ENCODE assay signal across 11 mouse cellular contexts in genomic region chr9:45040066-45040845, GRCm38 (mm10). TPM values are rescaled to one million over a fixed set of nuclear protein-coding genes. Genes with fewer than 3 reads are reported as not detected.
DNase-seq lines count a peak whose midpoint lies in the region; ATAC-seq and TF ChIP-seq lines count a peak whose summit lies in the region.
"Had no signal": no experiment of that assay in that cellular context is flagged by ENCODE, and none has a peak within 500 bp of the region (broad histone marks: within the 10 kb centered on the region; RNA-seq: fewer than 3 reads in every experiment).

No protein-coding gene starts in this region.

- peaks cover 8% of the 10 kb centered on the region; the same call in 1 of the 2 replicates for H3K36me3 ChIP-seq in liver, adult 2 months (ENCODE audit: control insufficient read depth, insufficient read depth, low read length)
- H3K36me3 ChIP-seq in intestine, embryonic 14.5 days (ENCODE audit: control insufficient read depth, insufficient read depth, low read length), result no peaks in the 10 kb centered on the region
- H3K36me3 ChIP-seq in limb, embryonic 13.5 days, result no peaks in the 10 kb centered on the region
- peaks cover 4% of the 10 kb centered on the region; the same call in 1 of the 2 replicates for H3K36me3 ChIP-seq in stomach, embryonic 14.5 days (ENCODE audit: control insufficient read depth, insufficient read depth, low read length)

- peak overlapping the region; percentile 15 for H3K4me2 ChIP-seq in intestine, embryonic 14.5 days (ENCODE audit: low read length)
- peak overlapping the region; percentile 45 for H3K4me2 ChIP-seq in limb, embryonic 13.5 days (replicated peaks)
- peak overlapping the region; percentile 33 for H3K4me2 ChIP-seq in stomach, embryonic 14.5 days (replicated peaks; ENCODE audit: low read depth, low read length)

- H3K4me1 ChIP-seq in liver, adult 2 months (ENCODE audit: control insufficient read depth, insufficient read depth, low read length), result peaks cover 6% of the 10 kb centered on the region; the same call in 1 of the 2 replicates
- peaks cover 5% of the 10 kb centered on the region; the same call in 1 of the 2 replicates for H3K4me1 ChIP-seq in intestine, embryonic 14.5 days (replicated peaks; ENCODE audit: control insufficient read depth, insufficient read depth, low read length)
- peaks cover 37% of the 10 kb centered on the region for H3K4me1 ChIP-seq in limb, embryonic 13.5 days
- peaks cover 7% of the 10 kb centered on the region; the same call in 1 of the 2 replicates for H3K4me1 ChIP-seq in stomach, embryonic 14.5 days (ENCODE audit: control insufficient read depth, insufficient read depth, low read length)

- DNase-seq in liver, adult 2 months (ENCODE audit: extremely low read depth, low read depth, low spot score), result peak; percentile 96
- DNase-seq in liver, result no peak
- DNase-seq in intestine, embryonic 14.5 days (ENCODE audit: low spot score), result no peak
- no peak for DNase-seq in left cerebral cortex, adult 9 months (ENCODE audit: low spot score in 2 of 2)
- DNase-seq in left cerebral cortex, postnatal 4 days, result no peak
- DNase-seq in layer of hippocampus, adult 8-10 months (ENCODE audit: low spot score in 2 of 2), result no peak
- DNase-seq: cerebellum, adult 11 months had no signal

- H3K79me2 ChIP-seq in liver, adult 2 months (ENCODE audit: control insufficient read depth, insufficient read depth, low read length), result no peaks in the 10 kb centered on the region; the same call in 1 of the 2 replicates

- H3K27me3 ChIP-seq in liver, adult 2 months (ENCODE audit: control insufficient read depth, insufficient read depth, low read length), result no peaks in the 10 kb centered on the region
- H3K27me3 ChIP-seq in intestine, embryonic 14.5 days (replicated peaks; ENCODE audit: control insufficient read depth, insufficient read depth, low read length), result peaks cover 44% of the 10 kb centered on the region
- H3K27me3 ChIP-seq in limb, embryonic 13.5 days, result peaks cover 50% of the 10 kb centered on the region
- 0 out of 2 replicates have a peak, but pooled peaks cover 3% of the 10 kb centered on the region for H3K27me3 ChIP-seq in stomach, embryonic 14.5 days (ENCODE audit: control insufficient read depth, insufficient read depth, low read length)

- no peak for ATAC-seq in intestine, embryonic 14.5 days (replicated peaks; ENCODE audit: low FRiP score, low TSS enrichment, low read depth)
- no peak for ATAC-seq in limb, embryonic 13.5 days (ENCODE audit: low FRiP score, low read depth)
- ATAC-seq in stomach, embryonic 14.5 days (ENCODE audit: insufficient number of reproducible peaks, insufficient read depth, low FRiP score, low read depth), result no peak

- H3K9me3 ChIP-seq in intestine, embryonic 14.5 days (ENCODE audit: control insufficient read depth, low read length), result no peaks in the 10 kb centered on the region
- H3K9me3 ChIP-seq in limb, embryonic 13.5 days, result no peaks in the 10 kb centered on the region
- no peaks in the 10 kb centered on the region for H3K9me3 ChIP-seq in stomach, embryonic 14.5 days (ENCODE audit: control insufficient read depth, low read depth, low read length)

- TF ChIP-seq POLR2A in liver, adult 2 months (IDR thresholded peaks at IDR 0.05; ENCODE audit: extremely low read depth, insufficient read depth, low read length), result no peak

- peak overlapping the region; percentile 58 for H3K4me3 ChIP-seq in liver, adult 2 months (ENCODE audit: insufficient read depth, low read depth, low read length)
- no peak overlapping the region for H3K4me3 ChIP-seq in intestine, embryonic 14.5 days (ENCODE audit: low read depth, low read length)
- H3K4me3 ChIP-seq in limb, embryonic 13.5 days, result no peak overlapping the region
- no peak overlapping the region for H3K4me3 ChIP-seq in stomach, embryonic 14.5 days (ENCODE audit: low read depth, low read length)

- H3K9ac ChIP-seq in liver, adult 2 months (ENCODE audit: low read depth, low read length), result peak overlapping the region; percentile 76
- no peak overlapping the region for H3K9ac ChIP-seq in intestine, embryonic 14.5 days (ENCODE audit: low read length)
- no peak overlapping the region for H3K9ac ChIP-seq in limb, embryonic 13.5 days
- H3K9ac ChIP-seq in stomach, embryonic 14.5 days (replicated peaks; ENCODE audit: low read depth, low read length), result no peak overlapping the region

- TF ChIP-seq CTCF in liver, adult 2 months (IDR thresholded peaks at IDR 0.05; ENCODE audit: low read depth, low read length), result no peak

- 5% methylated on average over 14 of the region's 14 CpGs for whole genome bisulfite sequencing in liver, adult 2 months
- 18% methylated on average over 14 of the region's 14 CpGs for WGBS in intestine, embryonic 14.5 days
- 14% methylated on average over 14 of the region's 14 CpGs for WGBS in limb, embryonic 13.5 days
- 13% methylated on average over 14 of the region's 14 CpGs for WGBS in stomach, embryonic 14.5 days

- H3K27ac ChIP-seq in liver, adult 2 months (replicated peaks; ENCODE audit: insufficient read depth, low read depth, low read length), result peak overlapping the region; percentile 100
- no peak overlapping the region for H3K27ac ChIP-seq in intestine, embryonic 14.5 days (ENCODE audit: low read depth)
- H3K27ac ChIP-seq in limb, embryonic 13.5 days, result no peak overlapping the region
- no peak overlapping the region for H3K27ac ChIP-seq in stomach, embryonic 14.5 days (ENCODE audit: low read length)

- intact Hi-C loops in left cerebral cortex, postnatal 4 days (cut with DNase I), result no loop called here

RNA-seq across cellular contexts. Expression of gene Mpzl2, which starts 0.7 kb away (rescaled TPM):
- 24.2 and 29.9 TPM in 2 replicates for total RNA-seq in liver, adult 2 months (2014; rRNA removed)
- 20.5 and 34.0 TPM in 2 replicates for polyA plus RNA-seq in liver, adult 2 months (2012; rRNA removed)
- 26.7 and 27.0 TPM in 2 replicates for polyA plus RNA-seq in intestine, embryonic 14.5 days (2014; fragmentation: Nextera tagmentation; extraction: Ambion mirVana)
- 16.5 and 19.7 TPM in 2 replicates for polyA plus RNA-seq in limb, embryonic 13.5 days (2015; fragmentation: Nextera tagmentation; extraction: Ambion mirVana)
- 27.2 and 28.6 TPM in 2 replicates for polyA plus RNA-seq in stomach, embryonic 14.5 days (2014; fragmentation: Nextera tagmentation; extraction: Ambion mirVana)
- 1 to 10 TPM; 1.3 to 1.5 TPM for total RNA-seq in left cerebral cortex, postnatal 4 days (2021)
- total RNA-seq in layer of hippocampus, adult 8-10 months (2022), result 1 to 10 TPM; 1.3 TPM

RNA-seq across cellular contexts. Expression of gene Mpzl3, which starts 14.7 kb away (rescaled TPM):
- 6.8 and 8.5 TPM in 2 replicates for total RNA-seq in liver, adult 2 months (2014; rRNA removed)
- 3.0 and 3.4 TPM in 2 replicates for polyA plus RNA-seq in liver, adult 2 months (2012; rRNA removed)
- 6.3 and 6.5 TPM in 2 replicates for polyA plus RNA-seq in intestine, embryonic 14.5 days (2014; fragmentation: Nextera tagmentation; extraction: Ambion mirVana)
- polyA plus RNA-seq in limb, embryonic 13.5 days (2015; fragmentation: Nextera tagmentation; extraction: Ambion mirVana), result 2.0 and 2.2 TPM in 2 replicates
- polyA plus RNA-seq in stomach, embryonic 14.5 days (2014; fragmentation: Nextera tagmentation; extraction: Ambion mirVana), result 3.1 and 4.6 TPM in 2 replicates
- total RNA-seq in left cerebral cortex, postnatal 4 days (2021), result 1 to 10 TPM; 1.7 to 2.1 TPM
- total RNA-seq in layer of hippocampus, adult 8-10 months (2022), result 1 to 10 TPM; 3.4 to 5.4 (median 3.7) TPM

RNA-seq across cellular contexts. Expression of gene Cd3e, which starts 30.8 kb away (rescaled TPM):
- 0.09 and 0.60 TPM in 2 replicates for total RNA-seq in liver, adult 2 months (2014; rRNA removed)
- 0.68 and 0.82 TPM in 2 replicates for polyA plus RNA-seq in liver, adult 2 months (2012; rRNA removed)
- 0.49 TPM in 1 of 2 replicates, not detected in the other for polyA plus RNA-seq in intestine, embryonic 14.5 days (2014; fragmentation: Nextera tagmentation; extraction: Ambion mirVana)
- not detected in 2 replicates for polyA plus RNA-seq in limb, embryonic 13.5 days (2015; fragmentation: Nextera tagmentation; extraction: Ambion mirVana)
- 0.41 TPM in 1 of 2 replicates, not detected in the other for polyA plus RNA-seq in stomach, embryonic 14.5 days (2014; fragmentation: Nextera tagmentation; extraction: Ambion mirVana)
- not detected for total RNA-seq in left cerebral cortex, postnatal 4 days (2021)
- under 1 TPM in 2 of 4 experiments, not detected in 2; 0.27 to 0.33 TPM for total RNA-seq in layer of hippocampus, adult 8-10 months (2022)
- total RNA-seq: gastrocnemius, adult 18-20 months had no signal

RNA-seq across cellular contexts. Expression of gene Jaml, which starts 38.7 kb away (rescaled TPM):
- 1.3 and 1.8 TPM in 2 replicates for total RNA-seq in liver, adult 2 months (2014; rRNA removed)
- polyA plus RNA-seq in liver, adult 2 months (2012; rRNA removed), result 0.05 and 0.11 TPM in 2 replicates
- 42.7 and 49.4 TPM in 2 replicates for polyA plus RNA-seq in intestine, embryonic 14.5 days (2014; fragmentation: Nextera tagmentation; extraction: Ambion mirVana)
- polyA plus RNA-seq in limb, embryonic 13.5 days (2015; fragmentation: Nextera tagmentation; extraction: Ambion mirVana), result 1.2 and 1.5 TPM in 2 replicates
- 2.8 and 4.2 TPM in 2 replicates for polyA plus RNA-seq in stomach, embryonic 14.5 days (2014; fragmentation: Nextera tagmentation; extraction: Ambion mirVana)
- total RNA-seq in left cerebral cortex, postnatal 4 days (2021), result under 1 TPM in 1 of 2 experiments, not detected in 1; 0.18 TPM
- total RNA-seq in layer of hippocampus, adult 8-10 months (2022), result 1 to 10 TPM in 1 of 4 experiments, under 1 TPM in 3; 0.55 to 1.3 (median 0.72) TPM

RNA-seq across cellular contexts. Expression of gene Cd3d, which starts 58.7 kb away (rescaled TPM):
- 0.09 and 0.20 TPM in 2 replicates for total RNA-seq in liver, adult 2 months (2014; rRNA removed)
- 0.37 and 0.73 TPM in 2 replicates for polyA plus RNA-seq in liver, adult 2 months (2012; rRNA removed)
- polyA plus RNA-seq in intestine, embryonic 14.5 days (2014; fragmentation: Nextera tagmentation; extraction: Ambion mirVana), result not detected in 2 replicates
- polyA plus RNA-seq in limb, embryonic 13.5 days (2015; fragmentation: Nextera tagmentation; extraction: Ambion mirVana), result 0.15 TPM in 1 of 2 replicates, not detected in the other
- polyA plus RNA-seq in stomach, embryonic 14.5 days (2014; fragmentation: Nextera tagmentation; extraction: Ambion mirVana), result not detected in 2 replicates
- total RNA-seq in left cerebral cortex, postnatal 4 days (2021), result not detected
- total RNA-seq in layer of hippocampus, adult 8-10 months (2022), result not detected
- total RNA-seq: gastrocnemius, adult 18-20 months; left cerebral cortex, adult 8-10 months had no signal
